ENCODE assay signal across 26 mouse cellular contexts in the genomic region with DNA sequence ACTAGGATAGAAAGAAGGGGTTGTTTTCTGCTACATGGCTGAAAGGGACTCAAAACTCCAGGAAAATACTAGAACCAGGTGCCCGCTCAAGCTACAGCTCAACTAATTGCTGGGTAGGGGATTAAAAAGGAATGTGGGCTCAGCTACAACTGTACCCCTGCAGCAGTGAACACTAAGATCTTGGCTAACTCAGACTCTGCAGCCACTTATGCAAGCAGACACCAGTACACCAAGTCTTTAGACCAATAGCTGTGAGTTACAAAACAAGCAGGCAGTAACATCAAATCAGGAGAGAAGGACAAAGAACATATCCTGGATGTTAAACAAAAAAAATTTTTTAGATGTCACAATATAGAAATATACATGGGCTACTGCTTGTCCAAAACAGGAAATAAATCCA.
"Had no signal": no experiment of that assay in that cellular context is flagged by ENCODE, and none has a peak within 500 bp of the region (broad histone marks: within the 10 kb centered on the region; RNA-seq: fewer than 3 reads in every experiment).

No protein-coding gene starts in this region.

- DNase-seq: gastrocnemius, postnatal 14 days; gastrocnemius, postnatal 36 days; heart, adult 11 months; heart, adult 2 months; heart, postnatal 14 days; heart, postnatal 36 days; kidney, adult 11 months; kidney, adult 2 months; kidney, adult 9 months; kidney, postnatal 14 days; kidney, postnatal 36 days; layer of hippocampus, adult 9-11 months; layer of hippocampus, postnatal 36 days; left cerebral cortex, postnatal 4 days had no signal

- ATAC-seq: hindbrain, postnatal 0 days; intestine, embryonic 16.5 days had no signal

- H3K27me3 ChIP-seq: heart, embryonic 13.5 days; heart, embryonic 15.5 days; hindbrain, embryonic 13.5 days; hindbrain, embryonic 15.5 days; kidney, embryonic 15.5 days; limb, embryonic 13.5 days; limb, embryonic 15.5 days had no signal

- H3K9ac ChIP-seq: heart, embryonic 13.5 days; heart, embryonic 15.5 days; hindbrain, embryonic 13.5 days; hindbrain, embryonic 15.5 days; kidney, embryonic 15.5 days; limb, embryonic 13.5 days; limb, embryonic 15.5 days; liver, embryonic 14.5 days had no signal

- H3K27ac ChIP-seq: heart, adult 2 months; heart, embryonic 13.5 days; heart, embryonic 15.5 days; hindbrain, embryonic 13.5 days; hindbrain, embryonic 15.5 days; hindbrain, postnatal 0 days; kidney, embryonic 15.5 days; kidney, postnatal 0 days; limb, embryonic 13.5 days; limb, embryonic 15.5 days; liver, embryonic 14.5 days had no signal

- H3K9me3 ChIP-seq: heart, embryonic 13.5 days; heart, embryonic 15.5 days; hindbrain, embryonic 13.5 days; hindbrain, embryonic 15.5 days; kidney, embryonic 15.5 days; limb, embryonic 13.5 days; limb, embryonic 15.5 days had no signal

- H3K36me3 ChIP-seq: heart, embryonic 13.5 days; heart, embryonic 15.5 days; hindbrain, embryonic 13.5 days; hindbrain, embryonic 15.5 days; kidney, embryonic 15.5 days; limb, embryonic 15.5 days had no signal

- H3K4me3 ChIP-seq: heart, adult 2 months; heart, embryonic 13.5 days; heart, embryonic 15.5 days; hindbrain, embryonic 13.5 days; hindbrain, embryonic 15.5 days; kidney, embryonic 15.5 days; limb, embryonic 13.5 days; limb, embryonic 15.5 days had no signal

- H3K4me2 ChIP-seq: heart, embryonic 11.5 days; heart, embryonic 13.5 days; heart, embryonic 15.5 days; hindbrain, embryonic 13.5 days; hindbrain, embryonic 15.5 days; kidney, embryonic 15.5 days; limb, embryonic 13.5 days; limb, embryonic 15.5 days had no signal

- H3K4me1 ChIP-seq: hindbrain, embryonic 13.5 days had no signal
